ENCODE assay signal across 8 mouse cellular contexts in genomic region chr19:3576451-3577264, GRCm38 (mm10). TPM values are rescaled to one million over a fixed set of nuclear protein-coding genes. Genes with fewer than 3 reads are reported as not detected.
DNase-seq lines count a peak whose midpoint lies in the region; ATAC-seq and TF ChIP-seq lines count a peak whose summit lies in the region.

No protein-coding gene starts in this region.

- no peak for TF ChIP-seq CTCF in intestine, postnatal 0 days (IDR thresholded peaks at IDR 0.05; ENCODE audit: low read depth)

- H3K27me3 ChIP-seq in embryonic facial prominence, embryonic 13.5 days, result no peaks in the 10 kb centered on the region
- no peaks in the 10 kb centered on the region for H3K27me3 ChIP-seq in intestine, postnatal 0 days (replicated peaks; ENCODE audit: control insufficient read depth, insufficient read depth, low read length)
- no peaks in the 10 kb centered on the region for H3K27me3 ChIP-seq in neural tube, embryonic 11.5 days (ENCODE audit: control insufficient read depth, insufficient read depth, low read length)

- peak overlapping the region; percentile 88 for H3K4me3 ChIP-seq in embryonic facial prominence, embryonic 13.5 days
- no peak overlapping the region; the same call in 1 of the 2 replicates for H3K4me3 ChIP-seq in intestine, postnatal 0 days (ENCODE audit: low read depth, low read length)
- H3K4me3 ChIP-seq in neural tube, embryonic 11.5 days (ENCODE audit: low read depth, low read length), result peak overlapping the region; percentile 95

- H3K4me2 ChIP-seq in embryonic facial prominence, embryonic 13.5 days, result peak overlapping the region; percentile 54
- H3K4me2 ChIP-seq in intestine, postnatal 0 days (replicated peaks; ENCODE audit: low read depth), result peak overlapping the region; percentile 76
- peak overlapping the region; percentile 35 for H3K4me2 ChIP-seq in neural tube, embryonic 11.5 days (ENCODE audit: low read depth)

- ATAC-seq in embryonic facial prominence, embryonic 13.5 days (ENCODE audit: insufficient number of reproducible peaks, insufficient read depth, low FRiP score, low TSS enrichment, low read depth), result no peak
- ATAC-seq in intestine, postnatal 0 days, result no peak
- peak; percentile 20 for ATAC-seq in neural tube, embryonic 11.5 days (ENCODE audit: insufficient read depth, low FRiP score, low TSS enrichment)

- H3K9me3 ChIP-seq in embryonic facial prominence, embryonic 13.5 days, result no peaks in the 10 kb centered on the region
- H3K9me3 ChIP-seq in intestine, postnatal 0 days (ENCODE audit: control insufficient read depth), result no peaks in the 10 kb centered on the region
- H3K9me3 ChIP-seq in neural tube, embryonic 11.5 days (ENCODE audit: control insufficient read depth, low read length), result no peaks in the 10 kb centered on the region

- DNase-seq in layer of hippocampus, adult 9-11 months, result peak; percentile 16
- DNase-seq in layer of hippocampus, adult 11-12 months (ENCODE audit: low spot score), result no peak
- no peak for DNase-seq in neural tube, embryonic 11.5 days (ENCODE audit: low spot score)
- no peak for DNase-seq in right cerebral cortex, postnatal 10 days (ENCODE audit: low spot score in 2 of 2)
- DNase-seq in thymus, postnatal 4 days, result no peak
- no peak for DNase-seq in spleen, postnatal 4 days (ENCODE audit: low spot score in 2 of 2)

- no peak overlapping the region; the same call in 1 of the 2 replicates for H3K9ac ChIP-seq in embryonic facial prominence, embryonic 13.5 days
- H3K9ac ChIP-seq in intestine, postnatal 0 days (ENCODE audit: low read depth, low read length), result no peak overlapping the region
- no peak overlapping the region for H3K9ac ChIP-seq in neural tube, embryonic 11.5 days (ENCODE audit: low read length)

- WGBS in embryonic facial prominence, embryonic 13.5 days, result 66% methylated on average over 5 of the region's 5 CpGs
- WGBS in intestine, postnatal 0 days, result 64% methylated on average over 5 of the region's 5 CpGs
- 72% methylated on average over 5 of the region's 5 CpGs for WGBS in neural tube, embryonic 11.5 days

- H3K4me1 ChIP-seq in embryonic facial prominence, embryonic 13.5 days, result peaks cover 22% of the 10 kb centered on the region
- no peaks in the 10 kb centered on the region; the same call in none of the 2 replicates for H3K4me1 ChIP-seq in intestine, postnatal 0 days (replicated peaks; ENCODE audit: control insufficient read depth, insufficient read depth, low read length)
- peaks cover 10% of the 10 kb centered on the region; the same call in 1 of the 2 replicates for H3K4me1 ChIP-seq in neural tube, embryonic 11.5 days (ENCODE audit: control insufficient read depth, insufficient read depth, low read length)

- H3K27ac ChIP-seq in embryonic facial prominence, embryonic 13.5 days, result peak overlapping the region; percentile 33; the same call in 1 of the 2 replicates
- peak overlapping the region; percentile 97 for H3K27ac ChIP-seq in intestine, postnatal 0 days (ENCODE audit: low read depth, low read length)
- 0 out of 2 replicates have a peak overlapping the region, but pooled peaks have one; percentile 29 for H3K27ac ChIP-seq in neural tube, embryonic 11.5 days (ENCODE audit: low read depth, low read length)

- no peaks in the 10 kb centered on the region for H3K36me3 ChIP-seq in embryonic facial prominence, embryonic 13.5 days
- no peaks in the 10 kb centered on the region for H3K36me3 ChIP-seq in intestine, postnatal 0 days (ENCODE audit: control insufficient read depth, insufficient read depth)
- H3K36me3 ChIP-seq in neural tube, embryonic 11.5 days (ENCODE audit: control insufficient read depth, insufficient read depth, low read length), result no peaks in the 10 kb centered on the region

RNA-seq across cellular contexts. Expression of gene Ppp6r3, which starts 1.1 kb away (rescaled TPM):
- 63.9 and 71.4 TPM in 2 replicates for polyA plus RNA-seq in embryonic facial prominence, embryonic 13.5 days (2015; fragmentation: Nextera tagmentation; extraction: Ambion mirVana)
- polyA plus RNA-seq in intestine, postnatal 0 days (2015; fragmentation: Nextera tagmentation; extraction: Ambion mirVana), result 25.7 and 28.5 TPM in 2 replicates
- polyA plus RNA-seq in neural tube, embryonic 11.5 days (2014; fragmentation: Nextera tagmentation; extraction: Ambion mirVana), result 85.0 and 88.5 TPM in 2 replicates

Comparison
In these comparisons a context has a peak if more than half of its experiments do, and no peak if none do; other contexts are left out.
1. H3K27ac ChIP-seq: peak in every context shown above with its lines; median percentile 97 in intestine, postnatal 0 days; 33 in embryonic facial prominence, embryonic 13.5 days; 29 in neural tube, embryonic 11.5 days.